Mouse (Mus musculus) erythroid progenitor cell, adult 5-6 weeks (primary cell): ENCODE results near the gene Tm4sf1. TPM values are rescaled to one million over a fixed set of nuclear protein-coding genes. Genes with fewer than 3 reads are reported as not detected.

Source experiments
- ATAC-seq: replicated peaks from 2 replicates; pipeline ENCODE4 v1.8.0; 2016; ENCODE audit warnings: moderate number of reproducible peaks, mild to moderate bottlenecking, moderate TSS enrichment, inconsistent platforms; ENCODE audit not compliant: poor library complexity, low FRiP score, severe bottlenecking
- total RNA-seq, 2 experiments: library from RNA; stranded (forward) in 1 of 2; stranded (reverse) in 1 of 2; fragments of 150-400 nt in 1 of 2; fragments of 186-747, 209-891 nt in 1 of 2; gene quantifications; 2 replicates each; pipeline versions ENCODE4 v1.2.3 to v1.2.4; 2015 to 2017; ENCODE audit warnings: low replicate concordance in 2 of 2

Gene Tm4sf1
- total RNA-seq, 2 experiments from 2014 or later, result not detected

DNA sequence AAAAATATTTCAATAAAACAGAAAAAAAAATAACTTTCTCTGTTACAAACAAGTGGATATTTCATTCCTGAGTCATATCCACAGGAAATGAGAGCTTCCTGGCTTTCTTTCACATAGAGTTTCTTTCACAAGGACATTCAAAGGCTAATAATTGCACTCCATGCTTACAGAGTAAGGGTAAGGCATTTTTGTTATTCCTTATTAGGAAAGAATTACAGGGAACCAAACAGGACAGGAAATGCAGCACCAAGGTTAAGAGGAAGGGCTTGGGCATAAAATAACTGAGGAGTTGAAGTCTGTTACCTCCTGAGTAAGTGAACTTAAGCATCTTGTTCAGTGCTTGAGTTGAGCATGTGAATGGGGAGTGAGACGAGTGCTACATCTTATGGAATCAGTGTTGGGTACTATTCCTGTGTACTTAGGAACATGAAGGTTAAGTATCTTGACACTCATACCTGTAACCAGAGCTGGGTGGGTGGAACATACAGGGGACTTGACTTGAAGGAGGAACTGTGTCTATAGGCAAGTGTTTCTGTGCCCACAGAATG is 12.8 kb downstream of the Tm4sf1 start:
- no peak for ATAC-seq

- no peak for ATAC-seq
Observed at GRCm38 (mm10) chr3:57287854-57288720, 13.7 kb downstream of the Tm4sf1 start.

DNA sequence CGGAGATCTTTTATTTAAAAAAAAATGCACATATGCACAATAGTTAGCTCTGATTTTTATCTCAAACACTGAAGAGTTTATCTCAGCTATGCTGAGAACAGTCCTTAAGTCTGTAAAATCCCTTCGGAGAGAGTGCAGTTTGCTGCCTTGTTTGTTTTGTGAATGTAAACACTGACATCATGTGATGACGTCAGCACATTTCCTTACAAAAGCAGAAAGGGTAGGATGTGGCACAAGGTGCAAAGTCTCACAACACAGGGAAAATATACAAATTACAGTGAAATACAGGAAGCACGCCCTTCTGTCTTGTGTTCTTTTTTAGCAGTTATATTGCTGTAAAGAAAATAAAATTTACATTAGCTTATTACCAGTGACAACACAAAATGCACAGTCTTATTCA is 14.3 kb downstream of the Tm4sf1 start:
- no peak for ATAC-seq

DNA sequence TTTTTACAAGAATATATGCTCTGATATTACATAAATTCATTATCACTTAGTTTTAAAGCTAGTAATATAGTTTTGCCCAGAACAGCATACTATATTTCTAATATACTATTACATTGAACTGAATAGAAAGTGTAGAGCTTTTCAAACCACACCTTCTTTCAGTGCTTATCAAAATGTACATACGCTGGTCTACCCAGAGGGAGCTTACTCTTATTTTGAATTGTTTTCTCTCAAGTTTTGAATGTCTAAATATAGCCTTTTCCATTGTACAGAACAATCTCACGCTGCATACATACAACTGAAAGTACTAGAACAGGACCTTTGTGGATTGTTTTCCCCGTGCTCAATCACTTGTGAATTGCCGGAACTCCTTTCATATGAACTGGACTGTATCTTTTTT is 23.6 kb downstream of the Tm4sf1 start:
- no peak for ATAC-seq

- no peak for ATAC-seq
Observed at GRCm38 (mm10) chr3:57277453-57277852, 24.3 kb downstream of the Tm4sf1 start.

DNA sequence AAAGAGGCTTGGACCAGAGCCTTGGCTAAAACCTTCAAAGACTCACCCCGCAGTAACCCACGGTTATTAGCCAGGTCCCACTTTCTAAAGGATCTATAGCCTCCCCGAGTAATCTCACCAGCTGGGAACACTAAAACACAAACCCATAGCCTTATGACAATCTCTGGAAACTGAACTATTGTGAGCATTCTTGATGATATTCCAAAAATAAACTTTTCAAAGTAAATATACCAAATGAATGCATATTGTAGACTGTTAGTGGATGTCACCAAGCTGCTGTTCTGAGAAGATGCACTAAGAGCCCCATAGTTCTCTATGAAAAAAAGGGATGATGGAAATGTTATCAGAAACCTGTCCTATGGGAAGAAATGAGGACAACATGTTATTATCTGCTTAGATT is 25.0 kb downstream of the Tm4sf1 start:
- no peak for ATAC-seq

DNA sequence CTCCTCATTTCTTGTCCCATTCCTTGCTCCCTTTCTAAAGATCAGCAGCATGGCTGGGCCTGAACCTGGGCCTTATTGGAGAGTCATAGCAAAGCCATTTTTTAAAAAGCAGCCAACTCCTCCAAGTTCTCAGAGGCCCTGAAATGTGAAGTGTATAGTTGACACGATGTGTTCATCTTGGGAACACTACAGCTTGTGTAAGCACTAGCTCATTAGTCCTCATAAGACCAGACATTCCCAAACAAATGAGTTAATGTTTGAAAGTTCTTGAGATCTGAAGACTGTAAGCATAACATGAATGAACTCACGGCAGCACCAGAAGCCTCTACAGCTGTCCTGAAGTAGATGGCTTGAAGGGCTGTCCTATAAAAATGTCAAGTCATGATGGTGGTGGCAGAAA is 32.8 kb downstream of the Tm4sf1 start:
- ATAC-seq, result no peak

- no peak for ATAC-seq
Observed at GRCm38 (mm10) chr3:57267559-57268173, 34.1 kb downstream of the Tm4sf1 start.

DNA sequence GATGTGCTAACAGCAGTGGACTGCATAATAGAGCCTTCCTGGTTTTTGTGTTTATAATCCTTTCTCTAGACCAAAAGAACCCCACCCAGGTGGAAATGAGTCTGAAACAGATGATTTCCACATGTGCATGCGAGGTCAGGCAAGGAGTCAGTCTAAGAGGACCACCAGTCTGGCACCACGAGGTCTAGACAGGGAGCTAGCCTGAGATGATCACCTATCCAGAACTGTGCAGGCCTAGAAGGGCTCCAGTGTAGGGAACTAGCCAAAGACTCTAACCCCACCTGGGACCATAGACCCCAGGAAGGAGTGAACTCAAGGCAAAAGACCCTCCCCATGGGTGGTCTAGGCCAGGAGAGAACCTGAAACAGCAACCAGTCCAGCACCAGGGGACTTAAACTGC is 48.7 kb downstream of the Tm4sf1 start:
- ATAC-seq, result no peak

- ATAC-seq, result no peak
Observed at GRCm38 (mm10) chr3:57252551-57252950, 49.2 kb downstream of the Tm4sf1 start.

DNA sequence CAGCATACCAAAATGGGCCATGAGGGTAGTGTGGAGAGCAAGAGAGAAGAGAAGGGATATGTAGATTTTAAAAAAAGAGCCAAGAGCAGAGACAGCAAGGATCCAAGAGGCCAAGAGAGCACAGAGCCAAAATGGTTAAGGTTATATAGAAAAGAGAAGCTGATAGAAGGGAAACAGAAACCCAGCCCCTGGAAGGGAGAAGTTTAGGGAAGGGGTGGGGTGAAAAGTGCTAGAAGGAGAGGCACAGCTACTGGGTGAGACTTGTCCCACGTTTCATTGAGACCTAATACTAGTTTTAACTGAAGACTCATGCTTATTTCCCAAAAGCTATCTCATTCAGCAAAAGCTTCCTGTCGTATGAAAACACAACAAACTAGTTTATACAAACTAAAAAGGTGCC is 56.5 kb downstream of the Tm4sf1 start:
- ATAC-seq, result no peak

Other genes starting within 250 kb of the Tm4sf1 start
- gene Tm4sf4, start 123.3 kb upstream of the Tm4sf1 start, total RNA-seq (2015; ENCODE audit: low replicate concordance), result not detected in 2 replicates
- gene Tm4sf4, start 123.3 kb upstream of the Tm4sf1 start, total RNA-seq (2017; ENCODE audit: low replicate concordance), result not detected in 2 replicates